In the genomic region with DNA sequence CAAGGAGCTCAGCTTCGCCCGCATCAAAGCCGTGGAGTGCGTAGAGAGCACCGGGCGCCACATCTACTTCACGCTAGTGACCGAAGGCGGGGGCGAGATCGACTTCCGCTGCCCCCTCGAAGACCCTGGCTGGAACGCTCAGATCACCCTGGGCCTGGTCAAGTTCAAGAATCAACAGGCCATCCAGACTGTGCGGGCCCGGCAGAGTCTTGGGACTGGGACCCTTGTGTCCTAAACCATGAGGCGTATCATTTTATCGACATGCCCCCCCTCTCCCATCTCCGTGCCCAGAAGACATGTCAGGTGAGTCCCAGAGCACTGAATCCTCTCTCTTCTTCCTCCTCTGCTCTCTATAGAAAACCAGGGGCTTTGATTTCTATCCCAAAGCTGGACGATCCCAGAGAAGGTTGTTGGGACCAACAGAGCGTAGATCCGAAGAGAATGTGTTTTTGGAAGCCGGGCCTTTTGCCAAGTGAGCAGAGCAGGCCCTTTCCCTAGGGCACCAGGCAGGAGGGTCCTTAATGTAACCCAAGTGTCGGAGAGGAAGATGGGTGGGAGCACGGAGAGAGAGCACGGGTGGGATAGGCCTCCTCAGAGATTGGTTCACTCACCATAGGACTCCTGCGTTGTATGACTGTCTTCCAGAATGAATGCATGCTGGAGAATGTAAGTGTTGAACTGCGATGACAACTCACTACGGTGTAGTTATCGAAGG, we compare ENCODE assay signal across 8 mouse cellular contexts. TPM values are rescaled to one million over a fixed set of nuclear protein-coding genes. Genes with fewer than 3 reads are reported as not detected.
DNase-seq lines count a peak whose midpoint lies in the region; ATAC-seq and TF ChIP-seq lines count a peak whose summit lies in the region.

No protein-coding gene starts in this region.

- intact Hi-C loops in heart, adult 2 months (cut with DNase I) = no loop called here

- ATAC-seq in forebrain, embryonic 16.5 days = peak; percentile 21; the same call in 1 of the 2 replicates
- ATAC-seq in liver, postnatal 0 days = no peak

- H3K79me2 ChIP-seq in heart, adult 2 months (replicated peaks; ENCODE audit: control insufficient read depth, insufficient read depth, low read length) = no peaks in the 10 kb centered on the region; the same call in 1 of the 2 replicates

- H3K36me3 ChIP-seq in heart, adult 2 months (ENCODE audit: control insufficient read depth, insufficient read depth, low read length) = no peaks in the 10 kb centered on the region
- peaks cover 43% of the 10 kb centered on the region for H3K36me3 ChIP-seq in E14TG2a.4 (ENCODE audit: insufficient read depth, low read length)
- no peaks in the 10 kb centered on the region for H3K36me3 ChIP-seq in forebrain, embryonic 16.5 days (ENCODE audit: control insufficient read depth, insufficient read depth)
- no peaks in the 10 kb centered on the region for H3K36me3 ChIP-seq in liver, postnatal 0 days (replicated peaks; ENCODE audit: insufficient read depth, low read length)

- no peaks in the 10 kb centered on the region for H3K27me3 ChIP-seq in heart, adult 2 months (ENCODE audit: control insufficient read depth, insufficient read depth, low read length)
- peaks cover 34% of the 10 kb centered on the region for H3K27me3 ChIP-seq in E14TG2a.4 (ENCODE audit: insufficient read depth, low read length)
- no peaks in the 10 kb centered on the region for H3K27me3 ChIP-seq in forebrain, embryonic 16.5 days (replicated peaks; ENCODE audit: control insufficient read depth, insufficient read depth, low read length)
- peaks cover 31% of the 10 kb centered on the region for H3K27me3 ChIP-seq in liver, postnatal 0 days (ENCODE audit: insufficient read depth, low read length)

- TF ChIP-seq EP300 in heart, adult 2 months (IDR thresholded peaks at IDR 0.05; ENCODE audit: insufficient read depth, low read depth, low read length) = no peak
- TF ChIP-seq EP300 in liver, postnatal 0 days (IDR thresholded peaks at IDR 0.05; ENCODE audit: low read depth) = no peak

- H3K4me3 ChIP-seq in heart, adult 2 months = peak overlapping the region; percentile 92
- peak overlapping the region; percentile 93 for H3K4me3 ChIP-seq in E14TG2a.4 (replicated peaks; ENCODE audit: low read length)
- H3K4me3 ChIP-seq in forebrain, embryonic 16.5 days (replicated peaks; ENCODE audit: low read length) = peak overlapping the region; percentile 60
- peak overlapping the region; percentile 55 for H3K4me3 ChIP-seq in liver, postnatal 0 days (ENCODE audit: low read depth, low read length)

- H3K9ac ChIP-seq in heart, adult 2 months (ENCODE audit: low read depth, low read length) = peak overlapping the region; percentile 95
- H3K9ac ChIP-seq in forebrain, embryonic 16.5 days (replicated peaks; ENCODE audit: low read depth, low read length) = peak overlapping the region; percentile 78
- H3K9ac ChIP-seq in liver, postnatal 0 days (replicated peaks) = peak overlapping the region; percentile 58

- TF ChIP-seq CTCF in heart, adult 2 months (IDR thresholded peaks at IDR 0.05) = no peak
- no peak for TF ChIP-seq CTCF in E14TG2a.4 (conservative IDR thresholded peaks at IDR 0.05; ENCODE audit: low read length)
- no peak for TF ChIP-seq CTCF in liver, postnatal 0 days (IDR thresholded peaks at IDR 0.05; ENCODE audit: low read depth)

- H3K4me1 ChIP-seq in heart, adult 2 months (ENCODE audit: control insufficient read depth, insufficient read depth, low read length) = peaks cover 4% of the 10 kb centered on the region
- peaks cover 78% of the 10 kb centered on the region for H3K4me1 ChIP-seq in E14TG2a.4 (replicated peaks; ENCODE audit: low read depth, low read length)
- H3K4me1 ChIP-seq in forebrain, embryonic 16.5 days (replicated peaks; ENCODE audit: control insufficient read depth, insufficient read depth, low read length) = peaks cover 22% of the 10 kb centered on the region
- peaks cover 14% of the 10 kb centered on the region for H3K4me1 ChIP-seq in liver, postnatal 0 days (ENCODE audit: insufficient read depth)

- H3K4me2 ChIP-seq in forebrain, embryonic 16.5 days (ENCODE audit: low read length) = peak overlapping the region; percentile 83
- H3K4me2 ChIP-seq in liver, postnatal 0 days (ENCODE audit: low read depth, low read length) = peak overlapping the region; percentile 90

- 5% methylated on average over 30 of the region's 30 CpGs for WGBS in heart, adult 2 months
- 28% methylated on average over 30 of the region's 30 CpGs for WGBS in forebrain, embryonic 16.5 days
- 33% methylated on average over 30 of the region's 30 CpGs for WGBS in liver, postnatal 0 days (ENCODE audit: insufficient replicate concordance)

- H3K9me3 ChIP-seq in E14TG2a.4 (ENCODE audit: low read length) = no peaks in the 10 kb centered on the region
- H3K9me3 ChIP-seq in forebrain, embryonic 16.5 days (ENCODE audit: control insufficient read depth, low read length) = no peaks in the 10 kb centered on the region
- H3K9me3 ChIP-seq in liver, postnatal 0 days (ENCODE audit: low read length) = no peaks in the 10 kb centered on the region

- TF ChIP-seq POLR2A in heart, adult 2 months (IDR thresholded peaks at IDR 0.05; ENCODE audit: insufficient read depth, low read depth, low read length) = no peak

- no peak for DNase-seq in heart, adult 2 months
- no peak for DNase-seq in heart, adult 8-10 months (ENCODE audit: low spot score)
- DNase-seq in liver, postnatal 0 days = no peak
- DNase-seq in urinary bladder, adult 2 months (ENCODE audit: low spot score) = no peak
- no peak for DNase-seq in frontal cortex, adult 2 months (ENCODE audit: extremely low spot score in 1 of 2, low spot score in 1 of 2)
- DNase-seq in thymus, postnatal 4 days = no peak

- peak overlapping the region; percentile 92 for H3K27ac ChIP-seq in heart, adult 2 months
- H3K27ac ChIP-seq in forebrain, embryonic 16.5 days (ENCODE audit: low read length) = peak overlapping the region; percentile 29
- peak overlapping the region; percentile 18; the same call in 1 of the 2 replicates for H3K27ac ChIP-seq in liver, postnatal 0 days (ENCODE audit: low read depth)

RNA-seq across cellular contexts. Expression of a gene that starts 0.8 kb away (rescaled TPM):
- 10 to 100 TPM in 1 of 2 experiments, 1 to 10 TPM in 1; 8.4 to 11.5 TPM for total RNA-seq in heart, adult 2 months (2021)
- 23.3 and 36.8 TPM in 2 replicates for polyA plus RNA-seq in heart, adult 2 months (2012; rRNA removed)
- 10 to 100 TPM in 1 of 4 experiments, 1 to 10 TPM in 3; 7.2 to 12.7 (median 8.4) TPM for total RNA-seq in heart, adult 8-10 months (2022)
- polyA plus RNA-seq in forebrain, embryonic 16.5 days (2015; fragmentation: Nextera tagmentation; extraction: Ambion mirVana) = 17.3 and 19.9 TPM in 2 replicates
- 4.0 and 4.9 TPM in 2 replicates for polyA plus RNA-seq in liver, postnatal 0 days (2015; fragmentation: Nextera tagmentation; extraction: Ambion mirVana)
- 124 and 138 TPM in 2 replicates for polyA plus RNA-seq in urinary bladder, adult 2 months (2012; rRNA removed)
- 33.6 and 41.1 TPM in 2 replicates for polyA plus RNA-seq in frontal cortex, adult 2 months (2012; rRNA removed)

RNA-seq across cellular contexts. Expression of a gene that starts 12.5 kb away (rescaled TPM):
- 1 to 10 TPM in 1 of 2 experiments, under 1 TPM in 1; 0.84 to 1.1 TPM for total RNA-seq in heart, adult 2 months (2021)
- polyA plus RNA-seq in heart, adult 2 months (2012; rRNA removed) = 1.3 and 2.5 TPM in 2 replicates
- 1 to 10 TPM in 2 of 4 experiments, under 1 TPM in 2; 0.44 to 2.4 (median 1.1) TPM for total RNA-seq in heart, adult 8-10 months (2022)
- polyA plus RNA-seq in forebrain, embryonic 16.5 days (2015; fragmentation: Nextera tagmentation; extraction: Ambion mirVana) = 0.88 TPM in 1 of 2 replicates, not detected in the other
- polyA plus RNA-seq in liver, postnatal 0 days (2015; fragmentation: Nextera tagmentation; extraction: Ambion mirVana) = 1.2 and 4.7 TPM in 2 replicates
- polyA plus RNA-seq in urinary bladder, adult 2 months (2012; rRNA removed) = 1.1 and 1.2 TPM in 2 replicates
- 10.5 and 11.3 TPM in 2 replicates for polyA plus RNA-seq in frontal cortex, adult 2 months (2012; rRNA removed)

RNA-seq across cellular contexts. Expression of a gene that starts 46.9 kb away (rescaled TPM):
- 10 to 100 TPM; 50.1 to 50.5 TPM for total RNA-seq in heart, adult 2 months (2021)
- 99.2 and 128 TPM in 2 replicates for polyA plus RNA-seq in heart, adult 2 months (2012; rRNA removed)
- total RNA-seq in heart, adult 8-10 months (2022) = 10 to 100 TPM; 36.0 to 45.8 (median 40.9) TPM
- polyA plus RNA-seq in forebrain, embryonic 16.5 days (2015; fragmentation: Nextera tagmentation; extraction: Ambion mirVana) = 14.5 and 17.6 TPM in 2 replicates
- polyA plus RNA-seq in liver, postnatal 0 days (2015; fragmentation: Nextera tagmentation; extraction: Ambion mirVana) = 23.5 and 25.9 TPM in 2 replicates
- 3,856 and 5,107 TPM in 2 replicates for polyA plus RNA-seq in urinary bladder, adult 2 months (2012; rRNA removed)
- 205 and 232 TPM in 2 replicates for polyA plus RNA-seq in frontal cortex, adult 2 months (2012; rRNA removed)

RNA-seq across cellular contexts. Expression of a gene that starts 51.6 kb away (rescaled TPM):
- total RNA-seq in heart, adult 2 months (2021) = 1 to 10 TPM; 7.2 to 7.3 TPM
- polyA plus RNA-seq in heart, adult 2 months (2012; rRNA removed) = 13.2 and 16.2 TPM in 2 replicates
- 1 to 10 TPM; 5.0 to 8.6 (median 5.5) TPM for total RNA-seq in heart, adult 8-10 months (2022)
- polyA plus RNA-seq in forebrain, embryonic 16.5 days (2015; fragmentation: Nextera tagmentation; extraction: Ambion mirVana) = 0.31 and 0.44 TPM in 2 replicates
- 0.42 and 0.77 TPM in 2 replicates for polyA plus RNA-seq in liver, postnatal 0 days (2015; fragmentation: Nextera tagmentation; extraction: Ambion mirVana)
- polyA plus RNA-seq in urinary bladder, adult 2 months (2012; rRNA removed) = 43.4 and 46.3 TPM in 2 replicates
- polyA plus RNA-seq in frontal cortex, adult 2 months (2012; rRNA removed) = 1.6 and 1.8 TPM in 2 replicates

Comparison
In these comparisons a context has a peak if more than half of its experiments do, and no peak if none do; other contexts are left out.
1. H3K27ac ChIP-seq: peak in every context shown above with its lines; median percentile 92 in heart, adult 2 months; 29 in forebrain, embryonic 16.5 days; 18 in liver, postnatal 0 days.
2. RNA of a gene that starts 46.9 kb away (polyA plus RNA-seq): 3,856 to 5,107 TPM in urinary bladder, adult 2 months; 205 to 232 TPM in frontal cortex, adult 2 months, 99.2 to 128 TPM in heart, adult 2 months, 23.5 to 25.9 TPM in liver, postnatal 0 days and 14.5 to 17.6 TPM in forebrain, embryonic 16.5 days; every median in the first group is over 10 times any median in the second.
3. Peak in every context shown above with its lines, with median percentiles within 50 percentile points of each other: H3K4me3 ChIP-seq and H3K9ac ChIP-seq.